Comparison of ENCODE assay signal across 12 mouse cellular contexts in genomic region chr2:125456059-125456789, GRCm38 (mm10). TPM values are rescaled to one million over a fixed set of nuclear protein-coding genes. Genes with fewer than 3 reads are reported as not detected.
A peak's percentile ranks its signal among the peaks of the same experiment; 100 is the strongest.
DNase-seq lines count a peak whose midpoint lies in the region; ATAC-seq and TF ChIP-seq lines count a peak whose summit lies in the region.
"Had no signal": no experiment of that assay in that cellular context is flagged by ENCODE, and none has a peak within 500 bp of the region (broad histone marks: within the 10 kb centered on the region; RNA-seq: fewer than 3 reads in every experiment).

No protein-coding gene starts in this region.

- H3K27ac ChIP-seq in heart, embryonic 11.5 days (ENCODE audit: low read depth, low read length) = no peak overlapping the region
- no peak overlapping the region for H3K27ac ChIP-seq in liver, embryonic 14.5 days
- no peak overlapping the region for H3K27ac ChIP-seq in thymus, adult 2 months (ENCODE audit: control insufficient read depth, insufficient read depth, low read length)
- no peak overlapping the region for H3K27ac ChIP-seq in forebrain, embryonic 11.5 days (ENCODE audit: low read depth, low read length)
- H3K27ac ChIP-seq: limb, embryonic 10.5 days had no signal

- no peaks in the 10 kb centered on the region for H3K27me3 ChIP-seq in heart, embryonic 11.5 days (ENCODE audit: control insufficient read depth, insufficient read depth, low read length)
- H3K27me3 ChIP-seq in liver, embryonic 14.5 days (ENCODE audit: control insufficient read depth, insufficient read depth, low read length) = no peaks in the 10 kb centered on the region
- no peaks in the 10 kb centered on the region for H3K27me3 ChIP-seq in thymus, adult 2 months (ENCODE audit: control insufficient read depth, insufficient read depth, low read length)
- H3K27me3 ChIP-seq in forebrain, embryonic 11.5 days (ENCODE audit: control insufficient read depth, insufficient read depth, low read length) = no peaks in the 10 kb centered on the region

- TF ChIP-seq EP300 in liver, embryonic 14.5 days (IDR thresholded peaks at IDR 0.05; ENCODE audit: low read depth) = no peak

- H3K9ac ChIP-seq in heart, embryonic 11.5 days (ENCODE audit: low read depth, low read length) = no peak overlapping the region
- no peak overlapping the region for H3K9ac ChIP-seq in liver, embryonic 14.5 days (replicated peaks)
- no peak overlapping the region for H3K9ac ChIP-seq in forebrain, embryonic 11.5 days (ENCODE audit: low read length)

- no peak overlapping the region for H3K4me3 ChIP-seq in heart, embryonic 11.5 days (ENCODE audit: low read depth, low read length)
- no peak overlapping the region for H3K4me3 ChIP-seq in liver, embryonic 14.5 days (ENCODE audit: insufficient read depth in 1 of 2, low read depth in 2 of 2, low read length in 2 of 2)
- H3K4me3 ChIP-seq in thymus, adult 2 months (ENCODE audit: control insufficient read depth, insufficient read depth, low read length) = no peak overlapping the region
- no peak overlapping the region for H3K4me3 ChIP-seq in forebrain, embryonic 11.5 days (ENCODE audit: low read depth, low read length)
- H3K4me3 ChIP-seq: limb, embryonic 10.5 days had no signal

- WGBS in heart, embryonic 11.5 days (ENCODE audit: insufficient replicate concordance) = 67% methylated on average over 15 of the region's 15 CpGs
- WGBS in liver, embryonic 14.5 days (ENCODE audit: insufficient replicate concordance) = 16% methylated on average over 15 of the region's 15 CpGs
- 8% methylated on average over 15 of the region's 15 CpGs for WGBS in thymus, adult 2 months
- WGBS in forebrain, embryonic 11.5 days = 86% methylated on average over 15 of the region's 15 CpGs

- TF ChIP-seq CTCF in liver, embryonic 14.5 days (IDR thresholded peaks at IDR 0.05; ENCODE audit: low read depth) = no peak
- TF ChIP-seq CTCF in thymus, adult 2 months (IDR thresholded peaks at IDR 0.05; ENCODE audit: borderline replicate concordance, control insufficient read depth, extremely low read depth, insufficient read depth, low read length, poor library complexity) = no peak

- H3K9me3 ChIP-seq in heart, embryonic 11.5 days (replicated peaks; ENCODE audit: control insufficient read depth, low read length) = no peaks in the 10 kb centered on the region
- no peaks in the 10 kb centered on the region for H3K9me3 ChIP-seq in liver, embryonic 14.5 days (ENCODE audit: control insufficient read depth, low read length)
- H3K9me3 ChIP-seq in forebrain, embryonic 11.5 days (ENCODE audit: control insufficient read depth, low read length) = no peaks in the 10 kb centered on the region
- H3K9me3 ChIP-seq: limb, embryonic 10.5 days had no signal

- ATAC-seq in heart, embryonic 11.5 days (replicated peaks; ENCODE audit: insufficient number of reproducible peaks, low FRiP score, low TSS enrichment) = no peak
- ATAC-seq in liver, embryonic 14.5 days (ENCODE audit: insufficient read depth) = peak; percentile 52
- ATAC-seq in forebrain, embryonic 11.5 days (replicated peaks; ENCODE audit: low FRiP score) = no peak
- ATAC-seq: intestine, embryonic 16.5 days had no signal

- no peak overlapping the region for H3K4me2 ChIP-seq in heart, embryonic 11.5 days
- no peak overlapping the region for H3K4me2 ChIP-seq in liver, embryonic 14.5 days (ENCODE audit: low read depth)
- no peak overlapping the region for H3K4me2 ChIP-seq in forebrain, embryonic 11.5 days (ENCODE audit: low read depth, low read length, severe bottlenecking)

- DNase-seq in heart, adult 11 months = peak; percentile 91
- peak; percentile 19 for DNase-seq in NIH3T3 (ENCODE audit: low read depth)
- peak in 1 of 3 experiments; percentile 4 for DNase-seq in liver, embryonic 14.5 days (ENCODE audit: low read depth in 3 of 3, low spot score in 3 of 3)
- DNase-seq in thymus, adult 2 months = peak; percentile 21
- no peak for DNase-seq in Muller cell, postnatal 12 days (ENCODE audit: inconsistent ontology term)
- DNase-seq in forebrain, embryonic 11.5 days (ENCODE audit: low spot score) = no peak
- no peak for DNase-seq in lung, postnatal 14 days
- DNase-seq: B cell, adult 2 months; lung, postnatal 4 days had no signal

- H3K4me1 ChIP-seq in heart, embryonic 11.5 days (ENCODE audit: control insufficient read depth, insufficient read depth, low read length) = peaks cover 13% of the 10 kb centered on the region
- H3K4me1 ChIP-seq in liver, embryonic 14.5 days (replicated peaks; ENCODE audit: control insufficient read depth in 2 of 2, insufficient read depth in 2 of 2, low read length in 1 of 2) = no peaks in the 10 kb centered on the region
- peaks cover 5% of the 10 kb centered on the region for H3K4me1 ChIP-seq in thymus, adult 2 months (replicated peaks; ENCODE audit: control insufficient read depth, insufficient read depth, low read length)
- H3K4me1 ChIP-seq in forebrain, embryonic 11.5 days (replicated peaks; ENCODE audit: control insufficient read depth, insufficient read depth, low read length) = no peaks in the 10 kb centered on the region
- H3K4me1 ChIP-seq: limb, embryonic 10.5 days had no signal

- peaks cover 3% of the 10 kb centered on the region for H3K36me3 ChIP-seq in heart, embryonic 11.5 days (ENCODE audit: control insufficient read depth, insufficient read depth, low read length)
- no peaks in the 10 kb centered on the region for H3K36me3 ChIP-seq in liver, embryonic 14.5 days (replicated peaks; ENCODE audit: control insufficient read depth, insufficient read depth, low read depth)
- no peaks in the 10 kb centered on the region for H3K36me3 ChIP-seq in thymus, adult 2 months (ENCODE audit: control insufficient read depth, insufficient read depth, low read length)
- no peaks in the 10 kb centered on the region for H3K36me3 ChIP-seq in forebrain, embryonic 11.5 days (ENCODE audit: control insufficient read depth, insufficient read depth, low read length)
- H3K36me3 ChIP-seq: limb, embryonic 10.5 days had no signal

- TF ChIP-seq POLR2A in thymus, adult 2 months (IDR thresholded peaks at IDR 0.05; ENCODE audit: control insufficient read depth, extremely low read depth, insufficient read depth, low read length, poor library complexity) = no peak

RNA-seq across cellular contexts. Expression of gene Gm9913, which starts 48.7 kb away (rescaled TPM):
- 0.42 and 0.45 TPM in 2 replicates for polyA plus RNA-seq in heart, embryonic 11.5 days (2014; fragmentation: Nextera tagmentation; extraction: Ambion mirVana)
- not detected in 2 replicates for polyA plus RNA-seq in liver, embryonic 14.5 days (2012; rRNA removed)
- polyA plus RNA-seq in liver, embryonic 14.5 days (2014; fragmentation: Nextera tagmentation; extraction: Ambion mirVana) = not detected in 2 replicates
- 0.06 and 0.08 TPM in 2 replicates for polyA plus RNA-seq in thymus, adult 2 months (2012; rRNA removed)
- 0.27 and 0.31 TPM in 2 replicates for polyA plus RNA-seq in forebrain, embryonic 11.5 days (2014; fragmentation: Nextera tagmentation; extraction: Ambion mirVana)

RNA-seq across cellular contexts. Expression of gene Fbn1, which starts 51.6 kb away (rescaled TPM):
- 28.5 and 31.9 TPM in 2 replicates for polyA plus RNA-seq in heart, embryonic 11.5 days (2014; fragmentation: Nextera tagmentation; extraction: Ambion mirVana)
- polyA plus RNA-seq in liver, embryonic 14.5 days (2012; rRNA removed) = 0.54 and 0.73 TPM in 2 replicates
- polyA plus RNA-seq in liver, embryonic 14.5 days (2014; fragmentation: Nextera tagmentation; extraction: Ambion mirVana) = 1.2 and 1.3 TPM in 2 replicates
- polyA plus RNA-seq in thymus, adult 2 months (2012; rRNA removed) = 4.4 and 4.5 TPM in 2 replicates
- polyA plus RNA-seq in forebrain, embryonic 11.5 days (2014; fragmentation: Nextera tagmentation; extraction: Ambion mirVana) = 8.0 and 8.8 TPM in 2 replicates

Comparison
In these comparisons a context has a peak if more than half of its experiments do, and no peak if none do; other contexts are left out.
1. DNase-seq: peak in heart, adult 11 months (single experiment), NIH3T3 (single experiment) and thymus, adult 2 months (single experiment); none in Muller cell, postnatal 12 days (single experiment), forebrain, embryonic 11.5 days (single experiment) and lung, postnatal 14 days (single experiment).